Mouse (Mus musculus) small intestine, adult 2 months (tissue): ENCODE data around the gene Ccdc194.

ENCODE experiments used
- CTCF ChIP-seq: fragments of 200-500 bp; IDR thresholded peaks from 2 replicates; pipeline ENCODE4 v1.5.1; 2012; ENCODE audit warnings: low read depth, mild to moderate bottlenecking, control low read depth, inconsistent platforms, low read length, moderate library complexity, mixed read lengths; ENCODE audit not compliant: insufficient replicate concordance, insufficient read length; ENCODE audit errors: extremely low read depth
- POLR2A ChIP-seq: fragments of 200-500 bp; IDR thresholded peaks from 2 replicates; pipeline ENCODE4 v1.6.1; 2012; ENCODE audit warnings: low read depth, mild to moderate bottlenecking, control low read depth, inconsistent platforms, low read length, moderate library complexity

GRCm38 (mm10) chr8:71542632-71543343, 17.3 kb upstream of the Ccdc194 start, which contains the start of gene Mvb12a:
- no peak for TF ChIP-seq CTCF
- peak; percentile 65; the same call in 1 of the 2 replicates for TF ChIP-seq POLR2A
